Mouse (Mus musculus): ENCODE measurements around the gene Cdk5rap2.

GRCm38 (mm10) chr4:70261315-70261714 is 148.9 kb downstream of the Cdk5rap2 start:
- TF ChIP-seq CTCF (IDR thresholded peaks at IDR 0.05 in 2 of 3, conservative IDR thresholded peaks at IDR 0.05 in 1 of 3; ENCODE audit: control insufficient read depth in 1 of 3, insufficient read depth in 1 of 3, low read depth in 2 of 3, low read length in 3 of 3, poor library complexity in 1 of 3, severe bottlenecking in 1 of 3) = no peak
- TF ChIP-seq POLR2A (IDR thresholded peaks at IDR 0.05; ENCODE audit: control insufficient read depth in 1 of 2, insufficient read depth in 1 of 2, low read depth in 1 of 2, low read length in 2 of 2, poor library complexity in 1 of 2) = no peak

Measured in MEL (cell line).